Mouse (Mus musculus): ENCODE data around the gene Wipf1. TPM values are rescaled to one million over a fixed set of nuclear protein-coding genes. Genes with fewer than 3 reads are reported as not detected.
"Not testable (repeated sequence)": the region's sequence is repeated elsewhere in the genome, so short reads cannot be mapped to it uniquely, and the experiment has no call there.

Wipf1 gene
- total and polyA plus RNA-seq, 2 experiments from 2014 or later: 1.7 to 2.9 TPM

GRCm38 (mm10) chr2:73510731-73511360 is 18.7 kb downstream of the Wipf1 start:
- Histone ChIP-seq H3K27ac (ENCODE audit: low read depth) (peak overlapping the region; percentile 34; the same call in 1 of the 2 replicates), H3K4me2 (ENCODE audit: low read depth, low read length) (no peak overlapping the region), H3K4me3 (ENCODE audit: low read depth, low read length) (no peak overlapping the region), H3K9me3 (replicated peaks; ENCODE audit: control insufficient read depth, low read length) (no peaks in the 10 kb centered on the region), H3K27me3 (ENCODE audit: control insufficient read depth, insufficient read depth, low read length) (no peaks in the 10 kb centered on the region), H3K9ac (replicated peaks; ENCODE audit: low read depth, low read length) (no peak overlapping the region), H3K4me1 (ENCODE audit: control insufficient read depth, insufficient read depth) (peaks cover 13% of the 10 kb centered on the region; the same call in 1 of the 2 replicates), H3K36me3 (replicated peaks; ENCODE audit: control insufficient read depth, insufficient read depth, low read length) (no peaks in the 10 kb centered on the region)
- no peak for ATAC-seq (ENCODE audit: insufficient read depth, low read depth)
- DNase-seq (ENCODE audit: low spot score): no peak
- WGBS: 66% methylated on average over 7 of the region's 7 CpGs
- TF ChIP-seq CTCF (IDR thresholded peaks at IDR 0.05; ENCODE audit: low read depth) (no peak), EP300 (IDR thresholded peaks at IDR 0.05; ENCODE audit: low read depth) (no peak)

- 49% methylated on average over 3 of the region's 3 CpGs for WGBS
- Histone ChIP-seq H3K4me1 (ENCODE audit: control insufficient read depth, insufficient read depth) (peaks cover 13% of the 10 kb centered on the region; the same call in 1 of the 2 replicates), H3K36me3 (replicated peaks; ENCODE audit: control insufficient read depth, insufficient read depth, low read length) (no peaks in the 10 kb centered on the region), H3K9me3 (replicated peaks; ENCODE audit: control insufficient read depth, low read length) (no peaks in the 10 kb centered on the region), H3K27me3 (ENCODE audit: control insufficient read depth, insufficient read depth, low read length) (no peaks in the 10 kb centered on the region), H3K4me3 (ENCODE audit: low read depth, low read length) (no peak overlapping the region), H3K4me2 (ENCODE audit: low read depth, low read length) (no peak overlapping the region), H3K27ac (ENCODE audit: low read depth) (peak overlapping the region; percentile 79), H3K9ac (replicated peaks; ENCODE audit: low read depth, low read length) (no peak overlapping the region)
- ATAC-seq (ENCODE audit: insufficient read depth, low read depth) (no peak), DNase-seq (ENCODE audit: low spot score) (no peak)
- TF ChIP-seq CTCF (IDR thresholded peaks at IDR 0.05; ENCODE audit: low read depth) (no peak), EP300 (IDR thresholded peaks at IDR 0.05; ENCODE audit: low read depth) (no peak)
Observed at GRCm38 (mm10) chr2:73510025-73510288, 19.6 kb downstream of the Wipf1 start.

GRCm38 (mm10) chr2:73509248-73510024 is 20.1 kb downstream of the Wipf1 start:
- no peak for TF ChIP-seq CTCF (IDR thresholded peaks at IDR 0.05; ENCODE audit: low read depth)
- TF ChIP-seq EP300 (IDR thresholded peaks at IDR 0.05; ENCODE audit: low read depth): no peak
- 28% methylated on average over 15 of the region's 15 CpGs for WGBS

DNA sequence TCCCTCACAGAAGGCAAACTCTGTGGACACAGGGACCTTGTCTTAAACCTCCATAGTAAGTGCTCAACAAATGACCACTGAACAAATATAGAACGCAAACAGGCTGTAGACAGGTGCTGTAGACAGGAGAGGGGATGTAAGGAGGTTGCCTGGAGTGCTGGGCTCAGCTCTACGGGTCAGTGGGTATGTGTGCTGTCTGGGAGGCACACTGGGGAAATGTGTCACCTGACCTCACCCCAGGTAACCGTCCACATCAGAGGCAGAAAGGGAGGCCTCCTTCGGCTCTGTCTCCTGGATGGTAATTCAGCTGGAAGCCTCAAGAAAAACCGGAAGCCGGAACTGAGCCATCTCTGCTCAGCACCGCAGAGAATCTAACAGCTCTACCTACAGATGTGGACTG is 21.6 kb downstream of the Wipf1 start:
- DNase-seq (ENCODE audit: low spot score) (no peak), ATAC-seq (ENCODE audit: insufficient read depth, low read depth) (no peak)
- H3K9me3 ChIP-seq (replicated peaks; ENCODE audit: control insufficient read depth, low read length): no peaks in the 10 kb centered on the region
- H3K27ac ChIP-seq (ENCODE audit: low read depth): no peak overlapping the region
- H3K27me3 ChIP-seq (ENCODE audit: control insufficient read depth, insufficient read depth, low read length): no peaks in the 10 kb centered on the region
- H3K4me2 ChIP-seq (ENCODE audit: low read depth, low read length): no peak overlapping the region
- H3K36me3 ChIP-seq (replicated peaks; ENCODE audit: control insufficient read depth, insufficient read depth, low read length): no peaks in the 10 kb centered on the region
- H3K4me3 ChIP-seq (ENCODE audit: low read depth, low read length): no peak overlapping the region
- TF ChIP-seq EP300 (IDR thresholded peaks at IDR 0.05; ENCODE audit: low read depth) (no peak), CTCF (IDR thresholded peaks at IDR 0.05; ENCODE audit: low read depth) (no peak)
- 82% methylated on average over 7 of the region's 7 CpGs for whole genome bisulfite sequencing
- peaks cover 13% of the 10 kb centered on the region; the same call in 1 of the 2 replicates for H3K4me1 ChIP-seq (ENCODE audit: control insufficient read depth, insufficient read depth)
- H3K9ac ChIP-seq (replicated peaks; ENCODE audit: low read depth, low read length): no peak overlapping the region

More at GRCm38 (mm10) chr2:73509248-73510024, 20.1 kb downstream of the Wipf1 start:
- H3K9me3 ChIP-seq (replicated peaks; ENCODE audit: control insufficient read depth, low read length): no peaks in the 10 kb centered on the region
- H3K4me2 ChIP-seq (ENCODE audit: low read depth, low read length): peak overlapping the region; percentile 42
- H3K27me3 ChIP-seq (ENCODE audit: control insufficient read depth, insufficient read depth, low read length): no peaks in the 10 kb centered on the region
- peak overlapping the region; percentile 79 for H3K27ac ChIP-seq (ENCODE audit: low read depth)
- ATAC-seq (ENCODE audit: insufficient read depth, low read depth) (peak; percentile 71), DNase-seq (ENCODE audit: low spot score) (peak; percentile 76)
- no peak overlapping the region for H3K4me3 ChIP-seq (ENCODE audit: low read depth, low read length)
- H3K4me1 ChIP-seq (ENCODE audit: control insufficient read depth, insufficient read depth): peaks cover 13% of the 10 kb centered on the region; the same call in 1 of the 2 replicates
- no peaks in the 10 kb centered on the region for H3K36me3 ChIP-seq (replicated peaks; ENCODE audit: control insufficient read depth, insufficient read depth, low read length)
- no peak overlapping the region for H3K9ac ChIP-seq (replicated peaks; ENCODE audit: low read depth, low read length)

GRCm38 (mm10) chr2:73506337-73506736 is 23.2 kb downstream of the Wipf1 start:
- WGBS: 90% methylated on average over 4 of the region's 4 CpGs
- not testable (repeated sequence) for H3K27ac ChIP-seq (ENCODE audit: low read depth); H3K9me3 ChIP-seq (replicated peaks; ENCODE audit: control insufficient read depth, low read length); ATAC-seq (ENCODE audit: insufficient read depth, low read depth); H3K4me3 ChIP-seq (ENCODE audit: low read depth, low read length); DNase-seq (ENCODE audit: low spot score); H3K4me2 ChIP-seq (ENCODE audit: low read depth, low read length); H3K36me3 ChIP-seq (replicated peaks; ENCODE audit: control insufficient read depth, insufficient read depth, low read length); H3K27me3 ChIP-seq (ENCODE audit: control insufficient read depth, insufficient read depth, low read length); H3K9ac ChIP-seq (replicated peaks; ENCODE audit: low read depth, low read length)
- peaks cover 13% of the 10 kb centered on the region for H3K4me1 ChIP-seq (ENCODE audit: control insufficient read depth, insufficient read depth)

Data from heart, postnatal 0 days (tissue).